Mouse (Mus musculus) embryonic facial prominence, embryonic 10.5 days (tissue): ENCODE measurements around the gene Rhag. TPM values are rescaled to one million over a fixed set of nuclear protein-coding genes. Genes with fewer than 3 reads are reported as not detected.
A peak's percentile ranks its signal among the peaks of the same experiment; 100 is the strongest.

Experiments used
- DNase-seq: peaks from one replicate; pipeline ENCODE4 v3.0.0-alpha.2; 2017; ENCODE audit warnings: low spot score
- H3K27ac ChIP-seq: fragments of 300-500 bp; sonication (generic); replicated peaks from 2 replicates; pipeline ENCODE4 v1.5.1; 2016; ENCODE audit warnings: mild to moderate bottlenecking
- H3K27me3 ChIP-seq: fragments of 300-500 bp; sonication (generic); replicated peaks from 2 replicates; pipeline ENCODE4 v1.6.1; 2016; ENCODE audit warnings: low read depth, mild to moderate bottlenecking; ENCODE audit not compliant: poor library complexity, severe bottlenecking
- H3K36me3 ChIP-seq: fragments of 300-500 bp; sonication (generic); replicated peaks from 2 replicates; pipeline ENCODE4 v1.6.1; 2016; ENCODE audit warnings: mild to moderate bottlenecking, moderate library complexity
- H3K4me1 ChIP-seq: fragments of 300-500 bp; sonication (generic); 2 replicates; pipeline ENCODE4 v1.6.1; 2016
- H3K4me3 ChIP-seq: fragments of 300-500 bp; sonication (generic); 2 replicates; pipeline ENCODE4 v1.5.1; 2016; ENCODE audit warnings: mild to moderate bottlenecking, moderate library complexity
- H3K9me3 ChIP-seq: fragments of 300-500 bp; sonication (generic); 2 replicates; pipeline ENCODE4 v1.6.1; 2016; ENCODE audit warnings: mild to moderate bottlenecking
- WGBS: fragments of 180-500 bp; shearing (Covaris S2); methylation state at CpG from one replicate; pipeline ENCODE4 v1.1.7; 2016; 5-methylcytosine and 5-hydroxymethylcytosine counted together
- polyA plus RNA-seq: library from polyadenylated mRNA; unstranded; fragments of >200 nt; fragmentation: Nextera tagmentation; extraction: Ambion mirVana; gene quantifications from 2 replicates; pipeline ENCODE4 v1.2.1, GENCODE M21; 2016

The Rhag gene
- polyA plus RNA-seq, 1 experiment from 2014 or later: 5.6 TPM

DNA sequence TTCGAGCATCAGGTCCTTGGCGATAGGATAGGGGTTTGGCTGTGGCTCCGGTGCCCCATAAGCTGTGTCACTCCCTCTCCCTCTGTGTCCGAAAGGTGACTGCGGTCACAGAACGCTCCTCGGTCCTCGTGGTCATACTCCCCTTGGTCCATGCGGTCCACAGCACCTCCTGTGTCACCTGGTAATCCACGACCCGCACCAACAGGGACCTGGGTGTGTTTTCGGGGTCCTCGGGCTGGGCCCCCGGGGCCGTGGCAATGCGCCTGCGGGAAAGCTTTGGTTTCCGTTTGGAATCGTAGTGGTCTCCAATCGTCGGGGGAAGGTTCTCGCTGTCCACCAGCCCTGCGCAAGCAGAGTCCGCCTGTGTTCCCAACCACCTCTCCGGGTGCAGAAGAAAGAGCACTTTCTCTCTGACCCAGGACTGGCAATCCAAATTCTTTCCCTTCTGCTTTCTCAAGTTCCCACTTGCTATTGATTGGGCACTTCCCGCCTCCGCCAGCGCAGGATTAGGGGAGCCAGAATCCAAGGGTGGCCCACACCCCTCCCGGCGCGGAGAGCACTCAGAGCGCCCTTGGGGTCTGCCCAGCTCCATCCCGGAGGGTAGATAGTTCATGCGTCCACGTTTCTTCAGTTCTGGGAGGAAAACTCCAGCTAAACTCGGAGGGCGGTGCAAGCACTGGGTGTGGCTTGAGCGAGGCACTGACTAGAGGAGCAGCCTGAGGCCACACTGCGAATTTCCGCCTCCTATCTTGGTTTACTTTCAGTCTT lies 69.2 kb downstream of the Rhag start, which contains the start of gene 9130008F23Rik:
Gene 9130008F23Rik (minus strand): TSS at position 636 of the 768 bp plus-strand sequence.
- H3K9me3 ChIP-seq: no peaks in the 10 kb centered on the region
- H3K27ac ChIP-seq: peak within 1 kb of the TSS; percentile 80
- WGBS: under 1% methylated on average over 40 of the region's 40 CpGs
- H3K27me3 ChIP-seq: no peaks in the 10 kb centered on the region; the same call in 1 of the 2 replicates
- peaks cover 4% of the 10 kb centered on the region; the same call in 1 of the 2 replicates for H3K4me1 ChIP-seq
- DNase-seq: peak; percentile 62
- H3K4me3 ChIP-seq: peak within 1 kb of the TSS; percentile 68
- no peaks in the 10 kb centered on the region for H3K36me3 ChIP-seq

DNA sequence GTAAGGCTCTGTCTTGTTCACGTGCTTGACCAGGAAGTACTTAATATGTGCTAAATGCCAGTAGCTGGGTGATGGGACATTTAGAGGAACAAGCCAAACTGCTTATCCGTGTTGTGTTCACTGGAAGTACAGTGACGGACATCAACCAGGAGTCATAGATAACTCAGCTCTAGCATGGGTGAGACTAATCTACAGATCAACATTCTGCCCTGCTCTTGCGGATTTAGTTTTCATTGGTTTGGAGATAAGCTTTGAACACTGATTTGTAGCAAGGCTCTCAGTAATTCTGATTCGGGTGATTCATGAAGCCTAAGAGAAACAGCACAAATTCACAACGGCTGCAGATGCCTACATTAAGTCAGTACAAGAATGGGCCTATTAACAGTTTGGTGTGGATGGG lies 71.2 kb downstream of the Rhag start:
- Histone ChIP-seq H3K9me3 (no peaks in the 10 kb centered on the region), H3K36me3 (no peaks in the 10 kb centered on the region), H3K27me3 (no peaks in the 10 kb centered on the region; the same call in 1 of the 2 replicates), H3K4me3 (no peak overlapping the region), H3K4me1 (peaks cover 4% of the 10 kb centered on the region; the same call in 1 of the 2 replicates), H3K27ac (no peak overlapping the region)
- WGBS: 91% methylated on average over 6 of the region's 6 CpGs
- no peak for DNase-seq

DNA sequence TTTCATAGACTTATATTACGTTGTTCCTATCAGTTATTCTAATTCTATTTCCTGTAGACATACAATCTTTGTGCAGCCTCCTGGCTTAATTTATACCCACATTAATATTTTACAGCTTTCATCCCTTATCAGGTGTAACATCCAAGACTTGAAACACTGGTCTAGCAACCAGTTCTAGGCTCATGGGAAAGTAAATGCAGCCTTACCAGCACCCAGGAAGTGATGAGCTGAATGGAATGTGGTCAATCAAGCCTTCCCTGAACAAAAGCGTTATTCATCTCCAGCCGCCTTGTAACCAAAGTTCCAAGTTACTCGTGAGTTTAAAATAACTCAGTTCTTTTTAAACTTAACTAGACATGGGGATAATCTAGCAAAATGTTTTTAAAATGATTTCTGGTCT lies 74.2 kb downstream of the Rhag start:
- no peak for DNase-seq
- Histone ChIP-seq H3K36me3 (no peaks in the 10 kb centered on the region), H3K27ac (no peak overlapping the region), H3K27me3 (no peaks in the 10 kb centered on the region), H3K4me1 (no peaks in the 10 kb centered on the region), H3K9me3 (no peaks in the 10 kb centered on the region), H3K4me3 (no peak overlapping the region)
- WGBS: 81% methylated on average over 4 of the region's 4 CpGs

DNA sequence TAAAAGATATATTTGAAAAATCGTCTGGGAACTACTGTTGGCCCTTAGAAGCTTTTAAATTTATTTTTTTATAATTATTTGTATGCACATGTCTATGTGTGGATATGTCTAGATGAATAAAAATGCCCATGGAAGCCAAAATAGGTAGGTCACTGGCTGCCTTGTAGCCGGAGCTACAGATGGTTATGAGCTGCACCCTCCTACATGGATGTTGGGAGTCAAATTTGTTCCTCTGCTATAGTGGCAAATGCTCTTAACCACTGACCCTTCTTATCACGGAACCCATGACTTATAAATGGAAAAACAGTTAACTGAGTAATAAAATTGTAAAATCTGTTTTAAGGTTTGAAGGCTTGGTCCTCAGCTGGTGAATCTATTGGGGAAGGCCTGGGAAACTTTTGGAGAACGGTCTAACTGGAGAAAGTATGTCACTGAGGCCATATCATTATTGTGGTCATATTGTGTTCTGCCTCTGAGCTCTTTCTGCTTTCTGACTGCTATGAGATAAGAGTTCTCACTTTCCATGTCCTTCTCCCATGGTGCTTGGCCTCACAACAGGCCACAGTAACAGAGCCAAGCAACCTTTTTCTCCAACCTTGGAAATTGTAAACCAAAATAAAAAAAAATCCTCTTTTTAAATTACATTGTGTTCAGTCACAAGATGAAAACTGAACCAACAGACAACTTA lies 77.1 kb downstream of the Rhag start:
- no peaks in the 10 kb centered on the region for H3K36me3 ChIP-seq
- H3K9me3 ChIP-seq: no peaks in the 10 kb centered on the region
- 87% methylated on average over 4 of the region's 4 CpGs for WGBS
- no peaks in the 10 kb centered on the region for H3K27me3 ChIP-seq
- no peaks in the 10 kb centered on the region for H3K4me1 ChIP-seq
- H3K4me3 ChIP-seq: no peak overlapping the region
- no peak for DNase-seq
- no peak overlapping the region for H3K27ac ChIP-seq

Other genes with a start within 250 kb of the Rhag start
- gene Esp6, start 249.6 kb upstream of the Rhag start, polyA plus RNA-seq: not detected in 2 replicates
- gene Esp4, start 212.5 kb upstream of the Rhag start, polyA plus RNA-seq: not detected in 2 replicates
- gene Esp3, start 179.1 kb upstream of the Rhag start, polyA plus RNA-seq: not detected in 2 replicates
- gene Esp1, start 84.0 kb upstream of the Rhag start, polyA plus RNA-seq: not detected in 2 replicates
- not detected in 2 replicates for gene Crisp2, start 4.1 kb upstream of the Rhag start, polyA plus RNA-seq
- 0.37 and 0.53 TPM in 2 replicates for gene 9130008F23Rik, start 69.4 kb downstream of the Rhag start, polyA plus RNA-seq
- gene Glyatl3, start 103.2 kb downstream of the Rhag start, polyA plus RNA-seq: 0.25 TPM in 1 of 2 replicates, not detected in the other
- 29.1 and 33.2 TPM in 2 replicates for gene Mut, start 123.6 kb downstream of the Rhag start, polyA plus RNA-seq
- 40.0 and 41.0 TPM in 2 replicates for gene Cenpq, start 123.9 kb downstream of the Rhag start, polyA plus RNA-seq